Mouse (Mus musculus) heart, embryonic 16.5 days (tissue): ENCODE data around the gene Acvr1c. TPM values are rescaled to one million over a fixed set of nuclear protein-coding genes. Genes with fewer than 3 reads are reported as not detected.

Experiments used
- ATAC-seq: fragments of 200-750 bp; cut with Nextera tagmentation; replicated peaks from 2 replicates; pipeline ENCODE4 v1.8.0; 2017; ENCODE audit warnings: moderate number of reproducible peaks; ENCODE audit not compliant: insufficient read depth, low FRiP score; ENCODE audit errors: extremely low read depth
- H3K27ac ChIP-seq: fragments of 300-500 bp; sonication (generic); 2 replicates; pipeline ENCODE4 v1.5.1; 2014; ENCODE audit warnings: mild to moderate bottlenecking, low read length, control low read depth, moderate library complexity
- H3K27me3 ChIP-seq: fragments of 300-500 bp; sonication (generic); 2 replicates; pipeline ENCODE4 v1.6.1; 2014; ENCODE audit warnings: low read length, mixed read lengths; ENCODE audit not compliant: control insufficient read depth, insufficient read depth
- H3K36me3 ChIP-seq: fragments of 300-500 bp; sonication (generic); 2 replicates; pipeline ENCODE4 v1.6.1; 2014; ENCODE audit not compliant: control insufficient read depth, insufficient read depth
- H3K4me1 ChIP-seq: fragments of 300-500 bp; sonication (generic); 2 replicates; pipeline ENCODE4 v1.6.1; 2014; ENCODE audit warnings: low read length, mixed read lengths; ENCODE audit not compliant: control insufficient read depth, insufficient read depth
- H3K4me2 ChIP-seq: fragments of 300-500 bp; sonication (generic); 2 replicates; pipeline ENCODE4 v1.6.1; 2014; ENCODE audit warnings: low read depth, mild to moderate bottlenecking, control low read depth, low read length
- H3K4me3 ChIP-seq: fragments of 300-500 bp; sonication (generic); 2 replicates; pipeline ENCODE4 v1.5.1; 2014; ENCODE audit warnings: mild to moderate bottlenecking, control low read depth, low read length
- H3K9ac ChIP-seq: fragments of 300-500 bp; sonication (generic); 2 replicates; pipeline ENCODE4 v1.6.1; 2014; ENCODE audit warnings: low read length, control low read depth
- H3K9me3 ChIP-seq: fragments of 300-500 bp; sonication (generic); replicated peaks from 2 replicates; pipeline ENCODE4 v1.6.1; 2016; ENCODE audit warnings: low read length; ENCODE audit not compliant: control insufficient read depth
- WGBS: fragments of 180-500 bp; shearing (Covaris S2); extraction: QIAGEN DNeasy Blood & Tissue Kit; methylation state at CpG from one replicate; pipeline ENCODE4 v1.1.7; 2014; 5-methylcytosine and 5-hydroxymethylcytosine counted together
- polyA plus RNA-seq: library from polyadenylated mRNA; unstranded; fragments of >200 nt; fragmentation: Nextera tagmentation; extraction: Ambion mirVana; gene quantifications from 2 replicates; pipeline ENCODE4 v1.2.1, GENCODE M21; 2015

The Acvr1c gene
- polyA plus RNA-seq, 1 experiment from 2014 or later = 1.3 TPM

GRCm38 (mm10) chr2:58357068-58357413, 654 bp downstream of the Acvr1c start:
- no peak for ATAC-seq
- Histone ChIP-seq H3K4me2 (peak overlapping the region; percentile 92), H3K27me3 (0 out of 2 replicates have a peak, but pooled peaks cover 2% of the 10 kb centered on the region), H3K4me3 (peak overlapping the region; percentile 63), H3K9me3 (no peaks in the 10 kb centered on the region), H3K27ac (no peak overlapping the region), H3K4me1 (peaks cover 8% of the 10 kb centered on the region), H3K36me3 (no peaks in the 10 kb centered on the region), H3K9ac (peak overlapping the region; percentile 57)
- WGBS = 0% methylated on average over 7 of the region's 7 CpGs

- Histone ChIP-seq H3K4me1 (peaks cover 8% of the 10 kb centered on the region), H3K9ac (no peak overlapping the region), H3K4me2 (no peak overlapping the region), H3K9me3 (no peaks in the 10 kb centered on the region), H3K27me3 (0 out of 2 replicates have a peak, but pooled peaks cover 2% of the 10 kb centered on the region), H3K27ac (no peak overlapping the region), H3K4me3 (no peak overlapping the region), H3K36me3 (no peaks in the 10 kb centered on the region)
- 59% methylated on average over 3 of the region's 3 CpGs for WGBS
- no peak for ATAC-seq
Observed at GRCm38 (mm10) chr2:58354389-58354788, 3.3 kb downstream of the Acvr1c start.

- 34% methylated on average over 5 of the region's 5 CpGs for WGBS
- H3K36me3 ChIP-seq = no peaks in the 10 kb centered on the region
- H3K4me3 ChIP-seq = no peak overlapping the region
- H3K9ac ChIP-seq = no peak overlapping the region
- no peak overlapping the region for H3K27ac ChIP-seq
- H3K9me3 ChIP-seq = no peaks in the 10 kb centered on the region
- no peaks in the 10 kb centered on the region for H3K27me3 ChIP-seq
- no peak overlapping the region for H3K4me2 ChIP-seq
- H3K4me1 ChIP-seq = peaks cover 8% of the 10 kb centered on the region
- no peak for ATAC-seq
Observed at GRCm38 (mm10) chr2:58352846-58353245, 4.8 kb downstream of the Acvr1c start.

DNA sequence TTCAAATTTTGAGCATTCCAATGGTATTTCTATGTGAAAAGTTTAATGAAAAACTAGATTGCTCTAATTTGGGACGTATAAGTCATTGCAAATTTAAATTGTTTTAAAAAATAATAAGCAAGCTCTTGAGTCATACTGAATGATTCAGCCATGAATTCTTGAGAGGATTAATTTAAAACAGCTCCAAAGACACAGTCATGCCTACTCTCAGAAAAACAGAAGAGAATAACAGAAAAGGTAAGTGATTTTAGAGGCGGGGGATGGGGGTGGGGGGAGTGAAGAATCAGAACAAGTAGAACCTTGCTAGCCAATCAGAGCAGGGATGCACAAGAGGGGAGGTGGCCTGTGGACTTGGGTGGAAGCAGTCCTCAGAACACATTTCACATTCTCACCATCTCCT, 7.0 kb downstream of the Acvr1c start:
- Histone ChIP-seq H3K27ac (no peak overlapping the region), H3K27me3 (no peaks in the 10 kb centered on the region), H3K4me3 (no peak overlapping the region), H3K36me3 (no peaks in the 10 kb centered on the region), H3K9me3 (no peaks in the 10 kb centered on the region), H3K9ac (no peak overlapping the region), H3K4me1 (peaks cover 3% of the 10 kb centered on the region; the same call in 1 of the 2 replicates), H3K4me2 (no peak overlapping the region)
- 77% methylated on average over 2 of the region's 2 CpGs for WGBS
- no peak for ATAC-seq

DNA sequence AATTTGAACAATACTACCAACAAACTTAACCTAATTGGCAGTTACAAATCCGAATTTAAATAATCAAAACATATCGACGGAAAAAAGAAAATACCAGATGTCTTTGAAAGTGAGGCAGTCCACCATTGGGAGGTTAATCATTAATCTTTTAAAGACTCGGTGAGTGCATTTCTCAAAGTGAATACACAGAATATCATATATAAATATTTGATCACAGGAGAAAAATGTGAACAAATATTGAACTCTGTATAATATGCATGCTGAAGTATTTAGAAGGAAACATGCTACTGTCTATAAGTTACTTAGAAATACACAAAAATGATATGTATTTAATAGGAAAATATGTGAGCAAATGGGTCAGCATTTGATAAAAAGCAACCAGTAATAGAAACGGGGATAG, 21.0 kb downstream of the Acvr1c start:
- no peaks in the 10 kb centered on the region for H3K27me3 ChIP-seq
- 75% methylated on average over 5 of the region's 5 CpGs for WGBS
- H3K36me3 ChIP-seq = no peaks in the 10 kb centered on the region
- no peaks in the 10 kb centered on the region for H3K4me1 ChIP-seq
- H3K27ac ChIP-seq = no peak overlapping the region
- H3K9me3 ChIP-seq = no peaks in the 10 kb centered on the region
- no peak for ATAC-seq
- no peak overlapping the region for H3K4me3 ChIP-seq
- no peak overlapping the region for H3K9ac ChIP-seq
- H3K4me2 ChIP-seq = no peak overlapping the region

- H3K27me3 ChIP-seq = no peaks in the 10 kb centered on the region
- no peak overlapping the region for H3K4me2 ChIP-seq
- no peak overlapping the region for H3K27ac ChIP-seq
- H3K4me3 ChIP-seq = no peak overlapping the region
- H3K36me3 ChIP-seq = no peaks in the 10 kb centered on the region
- H3K9me3 ChIP-seq = no peaks in the 10 kb centered on the region
- ATAC-seq = no peak
- no peaks in the 10 kb centered on the region for H3K4me1 ChIP-seq
- 67% methylated on average over 5 of the region's 5 CpGs for WGBS
- H3K9ac ChIP-seq = no peak overlapping the region
Observed at GRCm38 (mm10) chr2:58329589-58329988, 28.1 kb downstream of the Acvr1c start.

- H3K4me2 ChIP-seq = peak overlapping the region; percentile 81
- peak; percentile 75 for ATAC-seq
Observed at GRCm38 (mm10) chr2:58324118-58324901, 33.4 kb downstream of the Acvr1c start.

DNA sequence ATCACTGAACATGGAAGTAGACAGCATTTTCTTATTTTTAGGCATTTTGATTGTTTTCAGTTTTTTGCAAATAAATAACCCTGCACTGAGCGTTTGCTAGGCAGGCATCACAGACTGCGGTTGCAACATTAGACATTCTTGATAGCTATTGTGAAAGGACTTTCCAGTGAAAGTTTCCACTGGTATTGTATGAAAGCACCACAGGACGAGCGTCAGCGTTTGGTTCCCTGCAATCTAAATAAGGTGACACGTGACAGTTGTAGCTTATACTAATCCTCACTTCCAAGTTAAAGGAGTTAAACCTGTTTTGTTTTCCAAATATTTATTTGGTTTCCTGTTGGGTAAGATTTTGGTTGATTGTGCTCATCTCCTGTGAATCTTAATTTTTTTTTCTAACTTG, 34.4 kb downstream of the Acvr1c start:
- H3K9me3 ChIP-seq = no peaks in the 10 kb centered on the region
- H3K27me3 ChIP-seq = no peaks in the 10 kb centered on the region
- no peak overlapping the region for H3K9ac ChIP-seq
- ATAC-seq = no peak
- H3K36me3 ChIP-seq = no peaks in the 10 kb centered on the region
- 73% methylated on average over 6 of the region's 6 CpGs for WGBS
- H3K4me2 ChIP-seq = no peak overlapping the region
- H3K4me3 ChIP-seq = no peak overlapping the region
- no peaks in the 10 kb centered on the region for H3K4me1 ChIP-seq
- H3K27ac ChIP-seq = no peak overlapping the region

More at GRCm38 (mm10) chr2:58324118-58324901, 33.4 kb downstream of the Acvr1c start:
- no peaks in the 10 kb centered on the region for H3K4me1 ChIP-seq
- H3K27me3 ChIP-seq = no peaks in the 10 kb centered on the region
- no peaks in the 10 kb centered on the region for H3K36me3 ChIP-seq
- H3K4me3 ChIP-seq = peak overlapping the region; percentile 53
- peak overlapping the region; percentile 65 for H3K9ac ChIP-seq
- WGBS = 11% methylated on average over 23 of the region's 23 CpGs
- no peak overlapping the region for H3K27ac ChIP-seq
- H3K9me3 ChIP-seq = no peaks in the 10 kb centered on the region

- Histone ChIP-seq H3K27ac (no peak overlapping the region), H3K27me3 (no peaks in the 10 kb centered on the region), H3K9ac (no peak overlapping the region), H3K36me3 (no peaks in the 10 kb centered on the region), H3K4me3 (no peak overlapping the region), H3K9me3 (no peaks in the 10 kb centered on the region), H3K4me1 (no peaks in the 10 kb centered on the region), H3K4me2 (no peak overlapping the region)
- WGBS = 87% methylated on average over 7 of the region's 7 CpGs
- no peak for ATAC-seq
Observed at GRCm38 (mm10) chr2:58316186-58316585, 41.5 kb downstream of the Acvr1c start.
